Mouse (Mus musculus) embryonic facial prominence, embryonic 15.5 days (tissue): Measurements from ENCODE around the gene Tdrd5. TPM values are rescaled to one million over a fixed set of nuclear protein-coding genes. Genes with fewer than 3 reads are reported as not detected.
A peak's percentile ranks its signal among the peaks of the same experiment; 100 is the strongest.
"Not testable (repeated sequence)": the region's sequence is repeated elsewhere in the genome, so short reads cannot be mapped to it uniquely, and the experiment has no call there.

Experiments
- ATAC-seq: fragments of 200-750 bp; cut with Nextera tagmentation; 2 replicates; pipeline ENCODE4 v1.8.0; 2017; ENCODE audit warnings: low read depth, moderate TSS enrichment; ENCODE audit not compliant: insufficient number of reproducible peaks, low FRiP score, low TSS enrichment
- H3K27ac ChIP-seq: fragments of 300-500 bp; sonication (generic); replicated peaks from 2 replicates; pipeline ENCODE4 v1.5.1; 2015; ENCODE audit warnings: mild to moderate bottlenecking, inconsistent platforms
- H3K27me3 ChIP-seq: fragments of 300-500 bp; sonication (generic); 2 replicates; pipeline ENCODE4 v1.6.1; 2015; ENCODE audit warnings: inconsistent platforms
- H3K36me3 ChIP-seq: fragments of 300-500 bp; sonication (generic); 2 replicates; pipeline ENCODE4 v1.6.1; 2015; ENCODE audit warnings: mild to moderate bottlenecking, inconsistent platforms
- H3K4me1 ChIP-seq: fragments of 300-500 bp; sonication (generic); 2 replicates; pipeline ENCODE4 v1.6.1; 2015; ENCODE audit warnings: inconsistent platforms
- H3K4me2 ChIP-seq: fragments of 300-500 bp; sonication (generic); replicated peaks from 2 replicates; pipeline ENCODE4 v1.6.1; 2015; ENCODE audit warnings: mild to moderate bottlenecking, inconsistent platforms
- H3K4me3 ChIP-seq: fragments of 300-500 bp; sonication (generic); replicated peaks from 2 replicates; pipeline ENCODE4 v1.5.1; 2015; ENCODE audit warnings: mild to moderate bottlenecking, inconsistent platforms
- H3K9ac ChIP-seq: fragments of 300-500 bp; sonication (generic); 2 replicates; pipeline ENCODE4 v1.6.1; 2015; ENCODE audit warnings: inconsistent platforms
- H3K9me3 ChIP-seq: fragments of 300-500 bp; sonication (generic); replicated peaks from 2 replicates; pipeline ENCODE4 v1.6.1; 2016; ENCODE audit warnings: inconsistent platforms
- WGBS: fragments of 180-500 bp; shearing (Covaris S2); methylation state at CpG from one replicate; pipeline ENCODE4 v1.1.7; 2015; 5-methylcytosine and 5-hydroxymethylcytosine counted together
- polyA plus RNA-seq: library from polyadenylated mRNA; unstranded; fragments of >200 nt; fragmentation: Nextera tagmentation; extraction: Ambion mirVana; gene quantifications from 2 replicates; pipeline ENCODE4 v1.2.1, GENCODE M21; 2015

Gene Tdrd5
- polyA plus RNA-seq, 1 experiment from 2014 or later, result 0.64 TPM

GRCm38 (mm10) chr1:156251096-156251495 lies 52.4 kb downstream of the Tdrd5 start:
- H3K27ac ChIP-seq, H3K36me3 ChIP-seq, H3K9me3 ChIP-seq, H3K9ac ChIP-seq, H3K4me1 ChIP-seq, H3K4me3 ChIP-seq, ATAC-seq, H3K27me3 ChIP-seq, H3K4me2 ChIP-seq: not testable (repeated sequence)
- WGBS, result 82% methylated on average over 4 of the region's 4 CpGs

DNA sequence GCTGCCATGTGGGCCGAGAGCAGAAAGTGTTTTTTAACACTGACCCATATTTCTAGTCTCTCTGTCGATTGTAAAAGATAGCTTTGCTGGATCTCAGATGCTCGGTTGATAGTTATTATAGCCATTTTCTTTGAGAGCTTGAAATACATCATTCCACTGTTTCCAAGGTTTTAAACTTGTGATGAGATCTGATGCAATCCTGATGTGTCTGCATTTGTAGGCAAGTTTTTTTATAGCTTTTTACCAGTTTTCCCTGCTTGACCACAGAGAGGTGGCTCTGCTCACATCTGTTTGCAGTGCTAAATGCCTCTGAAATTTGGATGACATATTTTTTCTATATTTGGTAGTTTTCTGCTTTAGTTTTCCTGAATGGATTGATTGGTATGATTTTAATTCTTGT lies 55.6 kb downstream of the Tdrd5 start:
- ATAC-seq, result no peak
- Histone ChIP-seq H3K9me3 (no peaks in the 10 kb centered on the region), H3K9ac (no peak overlapping the region), H3K4me3 (no peak overlapping the region), H3K4me2 (no peak overlapping the region), H3K36me3 (no peaks in the 10 kb centered on the region), H3K4me1 (no peaks in the 10 kb centered on the region), H3K27me3 (0 out of 2 replicates have a peak, but pooled peaks cover 2% of the 10 kb centered on the region), H3K27ac (no peak overlapping the region)
- 56% methylated on average over 3 of the region's 3 CpGs for WGBS

- H3K36me3 ChIP-seq, result no peaks in the 10 kb centered on the region
- 7% methylated on average over 14 of the region's 14 CpGs for WGBS
- H3K4me3 ChIP-seq, result no peak overlapping the region
- no peaks in the 10 kb centered on the region for H3K9me3 ChIP-seq
- H3K27ac ChIP-seq, result no peak overlapping the region
- peaks cover 15% of the 10 kb centered on the region; the same call in 1 of the 2 replicates for H3K27me3 ChIP-seq
- H3K4me1 ChIP-seq, result 0 out of 2 replicates have a peak, but pooled peaks cover 2% of the 10 kb centered on the region
- no peak overlapping the region for H3K9ac ChIP-seq
- H3K4me2 ChIP-seq, result no peak overlapping the region
- ATAC-seq, result no peak
These were observed 61.6 kb downstream of the Tdrd5 start for GRCm38 (mm10) chr1:156241713-156242348.

DNA sequence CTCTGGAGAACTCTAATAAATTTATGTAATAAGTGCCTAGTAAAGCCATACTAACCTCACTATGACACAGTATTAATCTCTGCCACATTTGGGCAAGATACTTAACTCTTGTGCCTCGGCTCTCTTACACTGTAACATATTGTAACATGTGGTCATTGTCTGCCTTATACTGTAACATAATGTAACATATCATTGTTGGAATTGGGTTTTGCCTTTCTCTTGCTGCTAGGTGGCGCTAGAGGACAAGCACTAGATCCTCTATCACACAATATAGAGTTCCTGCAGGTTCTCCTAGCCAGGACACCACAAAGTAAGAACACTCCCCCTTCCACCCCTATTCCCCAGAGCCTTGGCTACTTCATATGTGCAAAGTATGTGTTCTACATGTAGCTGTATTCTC lies 62.4 kb downstream of the Tdrd5 start:
- WGBS, result 25% methylated on average over 2 of the region's 2 CpGs
- Histone ChIP-seq H3K9ac (no peak overlapping the region), H3K4me1 (0 out of 2 replicates have a peak, but pooled peaks cover 2% of the 10 kb centered on the region), H3K4me3 (no peak overlapping the region), H3K9me3 (no peaks in the 10 kb centered on the region), H3K27me3 (peaks cover 15% of the 10 kb centered on the region; the same call in 1 of the 2 replicates), H3K27ac (no peak overlapping the region), H3K4me2 (no peak overlapping the region), H3K36me3 (no peaks in the 10 kb centered on the region)
- no peak for ATAC-seq

DNA sequence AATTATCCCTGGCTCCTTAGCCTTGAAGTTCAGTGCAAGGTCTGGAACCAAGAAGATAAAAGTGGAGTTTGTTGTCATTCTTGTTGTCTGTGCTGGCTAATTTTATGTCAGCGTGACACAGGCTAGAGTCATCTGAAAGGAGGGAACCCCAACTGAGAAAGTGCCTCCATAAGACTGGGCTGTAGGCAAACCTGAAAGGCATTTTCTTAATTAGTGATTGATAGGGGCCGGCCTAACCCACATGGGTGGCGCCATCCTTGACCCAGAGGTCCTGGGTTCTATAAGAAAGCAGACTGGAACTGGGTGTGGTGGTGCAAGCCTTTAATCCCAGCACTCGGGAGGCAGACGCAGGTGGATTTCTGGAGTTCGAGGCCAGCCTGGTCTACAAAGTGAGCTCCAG lies 72.3 kb downstream of the Tdrd5 start:
- Histone ChIP-seq H3K4me2 (no peak overlapping the region), H3K36me3 (no peaks in the 10 kb centered on the region), H3K27me3 (no peaks in the 10 kb centered on the region), H3K9ac (no peak overlapping the region), H3K9me3 (no peaks in the 10 kb centered on the region), H3K27ac (no peak overlapping the region), H3K4me3 (no peak overlapping the region), H3K4me1 (peaks cover 13% of the 10 kb centered on the region)
- no peak for ATAC-seq
- WGBS, result 70% methylated on average over 6 of the region's 6 CpGs

DNA sequence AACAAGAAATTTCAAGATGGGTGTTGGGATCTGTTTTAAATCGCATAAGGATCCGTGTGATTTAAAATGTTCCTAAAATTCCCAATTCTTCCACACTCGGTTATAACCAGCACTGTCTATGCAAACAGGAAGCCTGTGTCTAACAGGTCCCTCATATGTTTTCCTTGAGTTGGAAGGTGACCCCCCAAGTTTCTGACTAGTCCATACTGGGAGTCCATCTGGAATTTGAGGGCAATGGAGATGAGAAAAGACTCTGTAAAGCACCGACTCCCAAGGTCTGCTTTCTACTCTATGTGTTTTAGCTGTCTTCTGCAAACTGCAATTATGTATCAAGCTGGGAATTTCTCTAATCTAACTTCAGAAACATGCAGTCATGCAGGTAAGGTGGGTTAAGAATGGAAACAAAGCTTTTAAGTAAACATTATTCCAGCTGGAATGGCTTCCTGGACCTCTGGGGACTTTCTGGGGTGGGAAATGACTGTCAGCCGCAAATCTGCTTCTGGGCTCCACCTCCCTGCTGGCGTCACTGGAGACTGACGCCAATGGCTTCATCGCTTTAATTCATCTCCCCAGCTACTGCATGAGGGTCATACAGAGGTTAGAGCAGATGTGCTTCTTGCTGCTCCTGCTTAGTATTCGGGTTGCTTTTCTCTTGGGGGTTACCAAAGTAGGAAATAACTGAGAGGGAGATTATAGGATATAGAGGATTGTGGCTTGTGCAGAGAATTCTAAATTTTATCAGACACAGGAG lies 73.0 kb downstream of the Tdrd5 start:
- no peak overlapping the region for H3K27ac ChIP-seq
- no peak overlapping the region for H3K4me3 ChIP-seq
- 22% methylated on average over 9 of the region's 9 CpGs for WGBS
- H3K4me1 ChIP-seq, result peaks cover 13% of the 10 kb centered on the region
- ATAC-seq, result 0 out of 2 replicates have a peak, but pooled peaks have one; percentile 47
- H3K4me2 ChIP-seq, result no peak overlapping the region
- no peaks in the 10 kb centered on the region for H3K9me3 ChIP-seq
- H3K27me3 ChIP-seq, result no peaks in the 10 kb centered on the region
- H3K36me3 ChIP-seq, result no peaks in the 10 kb centered on the region
- no peak overlapping the region for H3K9ac ChIP-seq

- H3K27ac ChIP-seq, result no peak overlapping the region
- H3K4me2 ChIP-seq, result no peak overlapping the region
- no peaks in the 10 kb centered on the region for H3K9me3 ChIP-seq
- no peak overlapping the region for H3K4me3 ChIP-seq
- H3K27me3 ChIP-seq, result no peaks in the 10 kb centered on the region
- peaks cover 13% of the 10 kb centered on the region for H3K4me1 ChIP-seq
- no peak for ATAC-seq
- H3K36me3 ChIP-seq, result no peaks in the 10 kb centered on the region
- H3K9ac ChIP-seq, result no peak overlapping the region
- WGBS, result 28% methylated on average over 7 of the region's 7 CpGs
These were observed 74.0 kb downstream of the Tdrd5 start for GRCm38 (mm10) chr1:156229448-156229847.

- no peak overlapping the region for H3K4me3 ChIP-seq
- ATAC-seq, result no peak
- H3K36me3 ChIP-seq, result no peaks in the 10 kb centered on the region
- no peaks in the 10 kb centered on the region for H3K9me3 ChIP-seq
- H3K27ac ChIP-seq, result no peak overlapping the region
- peaks cover 13% of the 10 kb centered on the region for H3K4me1 ChIP-seq
- H3K4me2 ChIP-seq, result no peak overlapping the region
- no peak overlapping the region for H3K9ac ChIP-seq
- no peaks in the 10 kb centered on the region for H3K27me3 ChIP-seq
- WGBS, result 75% methylated on average over 4 of the region's 4 CpGs
These were observed 74.7 kb downstream of the Tdrd5 start for GRCm38 (mm10) chr1:156228728-156229127.

GRCm38 (mm10) chr1:156226903-156227302 lies 76.6 kb downstream of the Tdrd5 start:
- Histone ChIP-seq H3K4me1 (peaks cover 19% of the 10 kb centered on the region), H3K4me2 (no peak overlapping the region), H3K27ac (no peak overlapping the region), H3K36me3 (no peaks in the 10 kb centered on the region), H3K4me3 (no peak overlapping the region), H3K9me3 (no peaks in the 10 kb centered on the region), H3K9ac (no peak overlapping the region), H3K27me3 (no peaks in the 10 kb centered on the region)
- WGBS, result 64% methylated on average over 5 of the region's 5 CpGs
- ATAC-seq, result no peak

DNA sequence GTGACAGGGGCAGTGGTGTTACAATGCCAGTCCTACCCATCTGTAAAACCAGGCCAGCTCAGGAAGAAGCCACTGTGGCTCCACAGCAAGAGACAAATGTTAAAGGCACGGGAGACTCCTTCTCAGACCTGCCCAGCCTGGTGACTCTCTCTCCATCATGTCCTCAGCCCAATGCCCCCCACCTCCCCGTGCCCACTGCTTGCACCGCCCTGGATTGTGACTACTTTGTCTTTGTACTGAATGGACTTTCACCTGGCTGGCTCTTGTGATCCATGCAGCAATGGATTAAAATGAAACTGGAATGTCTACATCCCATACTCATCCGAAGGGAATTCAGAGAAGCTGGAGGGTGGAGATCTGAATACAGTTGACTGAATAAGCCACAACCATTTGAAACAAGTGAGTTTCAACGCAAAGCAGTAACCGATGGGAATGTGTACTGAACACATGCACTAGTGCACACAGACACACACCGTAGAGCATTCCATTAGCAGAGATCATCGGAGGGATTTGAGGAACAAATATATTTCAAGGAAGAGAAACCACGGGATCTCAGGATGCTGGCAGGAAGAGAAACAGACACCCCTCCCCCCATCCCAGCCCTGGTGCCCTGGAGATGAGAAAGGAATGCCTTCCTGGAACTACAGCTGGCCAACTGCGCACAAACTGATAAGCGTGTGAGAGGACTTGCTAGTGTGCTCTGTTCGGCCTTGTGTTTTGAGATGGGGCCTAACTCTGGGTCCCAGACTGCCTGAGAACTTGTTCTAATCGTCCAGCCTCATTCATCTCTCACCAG lies 81.1 kb downstream of the Tdrd5 start:
- WGBS, result 58% methylated on average over 13 of the region's 13 CpGs
- Histone ChIP-seq H3K9me3 (no peaks in the 10 kb centered on the region), H3K27me3 (no peaks in the 10 kb centered on the region), H3K4me3 (no peak overlapping the region), H3K9ac (no peak overlapping the region), H3K4me1 (peaks cover 5% of the 10 kb centered on the region; the same call in 1 of the 2 replicates), H3K4me2 (no peak overlapping the region), H3K36me3 (no peaks in the 10 kb centered on the region), H3K27ac (no peak overlapping the region)
- no peak; the same call in 1 of the 2 replicates for ATAC-seq

DNA sequence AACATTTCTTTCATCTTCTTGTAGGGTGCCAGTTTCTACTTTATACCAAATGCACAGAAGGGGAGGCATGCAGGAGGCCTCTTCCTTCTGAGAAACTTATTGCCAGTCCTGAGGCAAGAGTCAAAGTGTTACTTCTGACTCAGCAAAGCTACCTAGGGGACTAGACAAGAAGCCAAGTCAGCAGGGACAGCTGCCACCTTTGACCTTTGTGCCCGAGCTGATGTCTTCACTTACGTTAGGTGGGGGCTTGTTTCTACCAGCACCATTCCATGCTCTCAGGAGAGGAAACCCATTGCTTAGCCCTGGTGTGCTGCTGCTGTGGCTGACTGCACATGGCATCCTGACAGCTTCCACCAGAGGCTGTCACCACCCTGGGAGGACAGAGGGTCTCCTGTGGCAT lies 82.1 kb downstream of the Tdrd5 start:
- H3K36me3 ChIP-seq, result no peaks in the 10 kb centered on the region
- no peak overlapping the region for H3K4me2 ChIP-seq
- no peak overlapping the region for H3K4me3 ChIP-seq
- 66% methylated on average over 2 of the region's 2 CpGs for WGBS
- no peaks in the 10 kb centered on the region for H3K27me3 ChIP-seq
- no peak overlapping the region for H3K27ac ChIP-seq
- H3K9ac ChIP-seq, result no peak overlapping the region
- ATAC-seq, result no peak
- H3K9me3 ChIP-seq, result no peaks in the 10 kb centered on the region
- H3K4me1 ChIP-seq, result peaks cover 5% of the 10 kb centered on the region; the same call in 1 of the 2 replicates
